Mouse (Mus musculus): ENCODE data around the gene Pde10a. TPM values are rescaled to one million over a fixed set of nuclear protein-coding genes. Genes with fewer than 3 reads are reported as not detected.

The Pde10a gene
- polyA plus RNA-seq, 1 experiment = 2.0 TPM

GRCm38 (mm10) chr17:8573542-8574260 is 48.5 kb downstream of the Pde10a start:
- H3K27ac ChIP-seq (ENCODE audit: insufficient read depth, low read depth, low read length) = no peak overlapping the region
- TF ChIP-seq POLR2A (IDR thresholded peaks at IDR 0.05; ENCODE audit: low read depth, low read length) (no peak), CTCF (conservative IDR thresholded peaks at IDR 0.05; ENCODE audit: insufficient read depth, insufficient read length, low read depth, low read length) (no peak)
- no peaks in the 10 kb centered on the region for H3K36me3 ChIP-seq (ENCODE audit: control insufficient read depth, insufficient read depth, low read length)
- H3K4me3 ChIP-seq (ENCODE audit: insufficient read depth, low read depth, low read length) = no peak overlapping the region
- no peaks in the 10 kb centered on the region for H3K27me3 ChIP-seq (replicated peaks; ENCODE audit: control insufficient read depth, insufficient read depth, low read length)
- DNase-seq = no peak
- 71% methylated on average over 8 of the region's 8 CpGs for WGBS
- no peaks in the 10 kb centered on the region for H3K4me1 ChIP-seq (ENCODE audit: control insufficient read depth, insufficient read depth, low read length)

DNA sequence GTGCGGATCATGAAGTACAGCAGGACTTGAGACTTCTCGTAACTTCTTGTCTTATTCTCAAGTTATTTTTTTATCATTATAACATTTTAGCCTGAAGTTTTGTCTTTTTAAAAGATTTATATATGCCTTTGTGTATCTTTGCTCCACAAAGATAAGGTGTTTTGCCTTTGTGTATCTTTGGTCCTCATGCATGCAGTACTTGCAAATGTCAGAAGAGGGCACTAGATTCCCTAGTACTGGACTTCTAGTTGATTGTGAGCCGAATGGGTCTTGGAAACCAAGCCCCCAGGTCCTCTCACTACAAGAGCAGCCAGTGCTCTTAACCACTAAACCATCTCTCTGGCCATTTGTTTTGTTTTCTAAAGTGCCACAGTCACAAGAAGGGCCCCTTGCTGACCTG is 55.2 kb downstream of the Pde10a start:
- Histone ChIP-seq H3K4me1 (ENCODE audit: control insufficient read depth, insufficient read depth, low read length) (no peaks in the 10 kb centered on the region), H3K27ac (ENCODE audit: insufficient read depth, low read depth, low read length) (no peak overlapping the region), H3K27me3 (replicated peaks; ENCODE audit: control insufficient read depth, insufficient read depth, low read length) (no peaks in the 10 kb centered on the region), H3K4me3 (ENCODE audit: insufficient read depth, low read depth, low read length) (no peak overlapping the region), H3K36me3 (ENCODE audit: control insufficient read depth, insufficient read depth, low read length) (no peaks in the 10 kb centered on the region)
- no peak for TF ChIP-seq POLR2A (IDR thresholded peaks at IDR 0.05; ENCODE audit: low read depth, low read length)
- TF ChIP-seq CTCF (conservative IDR thresholded peaks at IDR 0.05; ENCODE audit: insufficient read depth, insufficient read length, low read depth, low read length) = no peak
- WGBS = 67% methylated on average over 3 of the region's 3 CpGs
- peak; percentile 9 for DNase-seq

GRCm38 (mm10) chr17:8581579-8581978 is 56.4 kb downstream of the Pde10a start:
- Histone ChIP-seq H3K27me3 (replicated peaks; ENCODE audit: control insufficient read depth, insufficient read depth, low read length) (no peaks in the 10 kb centered on the region), H3K4me1 (ENCODE audit: control insufficient read depth, insufficient read depth, low read length) (no peaks in the 10 kb centered on the region), H3K36me3 (ENCODE audit: control insufficient read depth, insufficient read depth, low read length) (no peaks in the 10 kb centered on the region), H3K4me3 (ENCODE audit: insufficient read depth, low read depth, low read length) (no peak overlapping the region), H3K27ac (ENCODE audit: insufficient read depth, low read depth, low read length) (no peak overlapping the region)
- no peak for DNase-seq
- no peak for TF ChIP-seq CTCF (conservative IDR thresholded peaks at IDR 0.05; ENCODE audit: insufficient read depth, insufficient read length, low read depth, low read length)
- TF ChIP-seq POLR2A (IDR thresholded peaks at IDR 0.05; ENCODE audit: low read depth, low read length) = no peak
- WGBS = 86% methylated on average over 8 of the region's 8 CpGs

GRCm38 (mm10) chr17:8592427-8593277 is 67.5 kb downstream of the Pde10a start:
- no peak for TF ChIP-seq POLR2A (IDR thresholded peaks at IDR 0.05; ENCODE audit: low read depth, low read length)
- peak; percentile 90 for TF ChIP-seq CTCF (conservative IDR thresholded peaks at IDR 0.05; ENCODE audit: insufficient read depth, insufficient read length, low read depth, low read length)
- peak; percentile 59 for DNase-seq
- Histone ChIP-seq H3K4me1 (ENCODE audit: control insufficient read depth, insufficient read depth, low read length) (no peaks in the 10 kb centered on the region), H3K36me3 (ENCODE audit: control insufficient read depth, insufficient read depth, low read length) (no peaks in the 10 kb centered on the region), H3K27ac (ENCODE audit: insufficient read depth, low read depth, low read length) (no peak overlapping the region), H3K27me3 (replicated peaks; ENCODE audit: control insufficient read depth, insufficient read depth, low read length) (no peaks in the 10 kb centered on the region), H3K4me3 (ENCODE audit: insufficient read depth, low read depth, low read length) (no peak overlapping the region)
- 13% methylated on average over 22 of the region's 22 CpGs for WGBS

- H3K27ac ChIP-seq (ENCODE audit: insufficient read depth, low read depth, low read length) = no peak overlapping the region
- no peaks in the 10 kb centered on the region for H3K27me3 ChIP-seq (replicated peaks; ENCODE audit: control insufficient read depth, insufficient read depth, low read length)
- no peak overlapping the region for H3K4me3 ChIP-seq (ENCODE audit: insufficient read depth, low read depth, low read length)
- H3K36me3 ChIP-seq (ENCODE audit: control insufficient read depth, insufficient read depth, low read length) = no peaks in the 10 kb centered on the region
- DNase-seq = peak; percentile 66
- 3% methylated on average over 7 of the region's 7 CpGs for WGBS
- H3K4me1 ChIP-seq (ENCODE audit: control insufficient read depth, insufficient read depth, low read length) = no peaks in the 10 kb centered on the region
- TF ChIP-seq CTCF (conservative IDR thresholded peaks at IDR 0.05; ENCODE audit: insufficient read depth, insufficient read length, low read depth, low read length) (peak; percentile 80), POLR2A (IDR thresholded peaks at IDR 0.05; ENCODE audit: low read depth, low read length) (no peak)
These were observed 72.6 kb downstream of the Pde10a start for GRCm38 (mm10) chr17:8597790-8598189.

DNA sequence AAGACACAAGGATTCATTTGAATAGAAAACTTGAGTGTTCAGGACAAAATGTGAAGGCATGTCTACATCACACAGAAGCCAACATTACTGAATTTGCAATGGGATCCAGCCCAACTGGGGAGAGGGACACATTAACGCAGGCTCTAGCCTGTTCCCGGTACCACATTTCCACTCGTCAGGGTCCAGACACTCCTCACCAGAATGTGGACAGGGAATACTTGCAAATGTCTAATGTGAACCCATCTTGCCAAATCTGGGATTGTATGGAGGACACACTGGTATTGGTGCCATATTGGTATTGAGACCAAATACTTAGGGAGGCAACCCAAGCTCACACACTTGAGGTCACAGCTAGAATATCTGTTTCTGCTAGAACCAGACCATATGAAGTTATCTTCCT is 77.8 kb downstream of the Pde10a start:
- H3K4me3 ChIP-seq (ENCODE audit: insufficient read depth, low read depth, low read length) = no peak overlapping the region
- 95% methylated on average over 3 of the region's 3 CpGs for WGBS
- DNase-seq = no peak
- H3K27ac ChIP-seq (ENCODE audit: insufficient read depth, low read depth, low read length) = no peak overlapping the region
- no peak for TF ChIP-seq POLR2A (IDR thresholded peaks at IDR 0.05; ENCODE audit: low read depth, low read length)
- no peak for TF ChIP-seq CTCF (conservative IDR thresholded peaks at IDR 0.05; ENCODE audit: insufficient read depth, insufficient read length, low read depth, low read length)
- H3K27me3 ChIP-seq (replicated peaks; ENCODE audit: control insufficient read depth, insufficient read depth, low read length) = no peaks in the 10 kb centered on the region
- H3K4me1 ChIP-seq (ENCODE audit: control insufficient read depth, insufficient read depth, low read length) = no peaks in the 10 kb centered on the region
- H3K36me3 ChIP-seq (ENCODE audit: control insufficient read depth, insufficient read depth, low read length) = no peaks in the 10 kb centered on the region

DNA sequence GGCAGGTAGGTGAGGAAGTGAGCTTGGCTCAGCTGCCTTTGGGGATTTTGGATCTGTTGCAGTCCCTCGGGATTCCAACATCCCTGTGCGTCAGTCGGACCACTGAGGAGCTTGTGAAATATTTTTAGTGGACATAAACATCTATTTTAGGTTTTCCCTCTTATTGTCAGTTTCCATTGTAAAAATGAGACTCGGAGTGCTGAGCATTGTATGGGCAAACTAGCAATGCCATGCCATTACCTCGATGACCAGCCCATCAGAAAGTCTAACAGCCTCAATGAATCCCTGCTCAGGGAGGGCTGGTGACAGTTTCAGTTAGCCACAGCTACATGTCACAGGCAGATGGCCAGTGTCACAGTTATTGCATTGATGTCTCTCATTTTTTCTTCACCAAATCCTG is 80.7 kb downstream of the Pde10a start:
- Histone ChIP-seq H3K36me3 (ENCODE audit: control insufficient read depth, insufficient read depth, low read length) (no peaks in the 10 kb centered on the region), H3K27me3 (replicated peaks; ENCODE audit: control insufficient read depth, insufficient read depth, low read length) (no peaks in the 10 kb centered on the region), H3K4me3 (ENCODE audit: insufficient read depth, low read depth, low read length) (no peak overlapping the region), H3K27ac (ENCODE audit: insufficient read depth, low read depth, low read length) (no peak overlapping the region), H3K4me1 (ENCODE audit: control insufficient read depth, insufficient read depth, low read length) (no peaks in the 10 kb centered on the region)
- DNase-seq = no peak
- 81% methylated on average over 5 of the region's 5 CpGs for WGBS
- no peak for TF ChIP-seq CTCF (conservative IDR thresholded peaks at IDR 0.05; ENCODE audit: insufficient read depth, insufficient read length, low read depth, low read length)
- TF ChIP-seq POLR2A (IDR thresholded peaks at IDR 0.05; ENCODE audit: low read depth, low read length) = no peak
